Mouse (Mus musculus): ENCODE measurements around the gene Epha6.

Epha6 gene

DNA sequence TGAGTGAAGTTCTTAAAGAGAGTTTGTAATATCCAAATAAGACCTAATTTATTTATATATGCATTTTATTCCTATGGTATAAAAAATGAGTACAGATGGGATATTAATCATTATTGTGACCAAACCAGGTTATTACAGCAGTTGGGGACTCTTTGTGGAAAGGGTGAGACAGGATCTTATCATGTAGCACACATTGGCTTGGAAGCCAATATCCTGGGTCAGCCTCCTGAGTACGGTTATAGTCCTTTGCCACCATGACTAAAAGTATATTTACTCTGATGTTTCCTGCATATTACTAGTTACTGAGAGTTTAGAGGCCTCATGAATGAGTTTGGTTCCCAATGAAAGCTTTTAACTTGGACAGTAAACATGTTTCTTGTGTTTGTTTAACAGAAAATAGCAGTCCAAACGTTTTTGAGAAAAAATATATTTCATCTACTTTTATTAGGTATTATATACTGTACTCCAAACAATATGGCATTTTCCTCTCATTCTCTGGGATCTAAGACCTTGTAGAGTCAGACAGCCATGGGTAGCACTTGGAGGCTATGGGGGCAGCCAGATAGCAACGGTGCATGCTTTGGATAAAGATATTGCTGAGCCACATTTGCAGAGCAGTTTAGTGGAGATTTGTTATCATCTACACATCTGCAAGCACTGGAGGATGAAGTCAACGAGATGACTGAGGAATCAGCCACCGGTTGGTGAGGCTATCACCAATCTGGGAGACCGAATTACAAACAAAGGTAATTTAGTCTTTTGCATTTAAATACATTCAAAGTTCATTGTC is 340.4 kb downstream of the Epha6 start:
- DNase-seq (ENCODE audit: low spot score in 2 of 2) = no peak

DNA sequence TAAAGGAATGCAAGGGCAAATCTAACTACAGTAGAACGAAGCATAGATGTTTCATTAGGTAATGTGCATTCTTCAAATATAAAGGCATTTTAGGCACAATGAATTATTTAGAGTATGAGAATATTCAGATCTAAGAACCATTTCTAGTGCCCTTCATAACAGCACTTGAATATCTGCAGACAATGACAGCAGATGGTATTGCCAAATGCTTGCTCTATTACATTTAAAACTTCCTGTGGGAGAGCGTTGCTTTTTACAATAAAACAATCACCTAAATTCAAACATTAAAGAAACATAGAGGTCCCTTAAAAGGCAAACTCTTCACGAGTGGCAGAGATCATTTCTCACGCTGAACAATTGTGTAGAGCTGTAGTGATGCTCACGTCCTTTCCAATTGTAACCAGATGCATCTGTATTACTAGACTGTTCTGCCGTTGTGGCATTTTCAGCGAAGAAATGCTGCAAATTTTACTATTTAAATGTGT is 347.1 kb downstream of the Epha6 start:
- no peak for DNase-seq (ENCODE audit: low spot score in 2 of 2)

DNA sequence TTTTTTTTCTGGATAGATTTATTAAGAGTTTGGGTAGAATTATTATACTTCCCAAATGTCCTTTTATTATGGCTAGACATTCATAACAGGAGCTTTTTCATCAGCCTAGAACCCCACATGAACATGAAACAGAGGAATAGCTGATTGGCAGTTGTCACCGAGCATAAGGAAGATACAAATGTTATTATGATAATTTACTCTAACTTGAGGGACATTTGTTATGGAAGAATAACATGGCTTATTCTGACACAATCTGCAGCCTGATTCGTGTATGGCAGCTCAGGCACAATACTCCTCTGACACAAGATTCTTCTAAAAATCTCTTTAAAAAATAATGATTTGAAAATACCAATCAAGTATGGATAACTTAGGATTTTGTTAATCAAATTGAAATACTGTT is 347.7 kb downstream of the Epha6 start:
- DNase-seq (ENCODE audit: low spot score in 2 of 2) = no peak

DNA sequence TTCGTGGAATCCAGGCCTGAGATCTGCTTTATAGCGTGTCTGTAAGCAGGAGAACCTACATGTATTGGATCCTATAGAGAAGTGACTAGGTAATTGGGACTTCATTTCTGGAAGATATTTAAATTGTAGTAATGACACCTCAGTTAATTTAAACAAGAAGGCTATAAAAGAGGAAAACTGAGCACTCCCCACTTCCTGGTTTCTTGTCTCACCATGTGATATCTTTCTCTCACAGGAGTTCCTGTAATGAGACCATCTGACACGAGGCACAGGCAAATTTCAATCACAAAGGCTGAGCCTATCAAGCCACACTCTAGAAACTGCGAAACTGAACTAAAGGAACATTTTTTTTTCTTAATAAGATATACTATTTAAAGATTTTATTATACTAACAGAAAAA is 348.3 kb downstream of the Epha6 start:
- no peak for DNase-seq (ENCODE audit: low spot score in 2 of 2)

DNA sequence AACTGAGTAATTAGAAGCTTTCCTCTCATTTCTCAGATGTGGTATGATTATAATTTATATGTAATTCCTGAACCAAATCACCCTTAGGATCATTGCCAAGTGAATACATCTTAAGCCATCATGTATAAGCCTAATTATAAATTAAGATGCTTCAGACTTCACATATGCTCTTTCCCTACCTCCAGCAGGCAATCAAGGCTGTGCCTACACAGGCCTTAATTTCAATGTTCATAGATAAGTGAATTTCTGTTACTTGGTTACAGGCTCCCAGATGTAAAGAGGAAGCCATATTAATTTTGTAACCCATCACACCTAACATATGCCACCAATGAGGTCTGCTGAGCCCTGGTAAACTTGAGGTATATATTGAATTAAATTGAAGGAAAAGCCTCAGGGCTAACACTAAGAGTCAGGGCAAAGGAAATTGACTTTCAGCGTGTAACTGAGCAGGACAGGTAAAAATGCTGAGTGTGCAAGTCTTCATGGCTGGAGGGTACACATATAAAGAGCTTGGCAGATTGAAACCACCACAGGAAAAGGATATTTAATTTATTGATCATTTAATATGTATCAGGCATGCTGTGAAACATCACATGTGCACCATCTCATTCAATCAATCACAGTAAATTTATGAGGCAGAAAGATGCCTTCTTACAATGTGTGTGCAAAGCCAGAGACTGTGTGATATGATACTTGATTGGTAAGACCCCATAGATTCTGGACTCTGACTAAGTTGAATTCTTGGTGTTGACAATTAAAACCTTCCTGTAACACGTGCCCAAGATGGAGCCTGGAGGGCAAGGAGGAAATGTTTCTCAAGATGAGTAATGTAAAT is 365.8 kb downstream of the Epha6 start:
- no peak for DNase-seq (ENCODE audit: low spot score in 2 of 2)

DNA sequence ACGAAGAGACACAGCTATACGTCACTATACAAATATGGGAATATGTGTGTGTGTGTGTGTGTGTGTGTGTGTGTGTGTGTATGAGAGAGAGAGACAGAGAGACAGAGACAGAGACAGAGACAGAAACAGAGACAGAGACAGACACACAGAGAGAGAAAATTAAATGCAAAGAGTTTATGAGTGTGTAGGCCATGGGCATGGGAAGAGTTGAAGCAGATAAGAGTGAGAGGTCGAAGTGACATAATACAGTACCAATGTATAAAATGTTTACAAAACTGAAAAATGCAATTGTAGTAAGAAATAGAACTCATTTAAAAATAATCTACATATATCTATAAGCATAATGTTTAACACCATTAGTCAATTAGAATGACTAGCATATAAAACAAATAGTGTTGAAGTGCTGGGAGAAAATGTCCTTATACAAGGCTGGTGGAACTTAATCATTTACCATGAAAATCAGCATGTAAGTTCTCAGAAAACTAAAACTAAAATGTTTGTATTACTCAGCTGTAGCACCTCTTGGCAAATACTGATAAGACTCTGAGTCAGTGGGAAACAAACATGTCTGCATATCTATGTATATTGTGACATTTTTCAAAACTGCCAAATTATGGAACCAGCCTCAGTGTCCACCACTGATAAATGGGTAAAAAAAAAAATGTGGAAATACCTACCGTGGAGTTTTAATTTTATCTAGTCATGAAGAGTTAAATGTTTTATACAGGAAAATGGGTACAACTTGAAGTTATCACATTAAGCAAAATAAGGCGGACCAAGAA is 371.2 kb downstream of the Epha6 start:
- DNase-seq (ENCODE audit: low spot score in 2 of 2) = no peak

DNA sequence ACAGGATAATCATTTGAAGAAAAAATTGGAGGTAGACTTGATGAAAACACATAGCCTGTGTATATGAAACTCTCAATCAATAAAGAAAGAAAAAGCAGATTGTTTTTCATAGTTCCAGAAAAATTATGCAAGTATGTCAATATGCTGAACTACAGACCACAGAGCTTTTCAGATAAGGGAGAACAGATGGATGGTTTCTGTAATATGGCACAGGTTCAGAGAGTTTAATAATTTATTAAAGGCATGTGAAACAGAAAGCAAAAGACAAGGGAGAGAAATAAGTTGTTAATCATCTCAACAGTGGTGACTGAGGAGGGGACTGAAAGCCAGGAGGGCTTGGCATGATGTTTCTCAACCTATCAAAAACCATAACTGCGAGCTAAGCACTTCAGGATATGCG is 372.3 kb downstream of the Epha6 start:
- DNase-seq (ENCODE audit: low spot score in 2 of 2) = no peak

DNA sequence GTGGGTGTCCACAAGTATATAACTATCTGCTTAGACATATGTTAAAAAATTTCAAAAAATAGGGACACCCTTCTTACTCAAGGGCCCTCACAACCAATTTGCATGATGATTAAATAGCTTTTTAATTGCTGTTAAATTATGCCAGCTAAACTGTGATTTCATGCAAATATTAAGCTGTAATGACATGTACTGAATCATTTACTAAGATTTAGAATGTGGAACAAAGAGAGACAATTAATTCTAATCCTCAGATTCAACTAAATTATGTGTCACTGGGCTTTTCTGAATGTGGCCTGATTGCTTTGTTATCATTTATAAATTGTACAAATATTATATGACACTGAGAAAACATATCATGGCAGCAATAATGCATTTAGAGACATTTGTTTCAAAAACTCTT is 396.2 kb downstream of the Epha6 start:
- no peak for DNase-seq (ENCODE audit: low spot score in 2 of 2)

DNA sequence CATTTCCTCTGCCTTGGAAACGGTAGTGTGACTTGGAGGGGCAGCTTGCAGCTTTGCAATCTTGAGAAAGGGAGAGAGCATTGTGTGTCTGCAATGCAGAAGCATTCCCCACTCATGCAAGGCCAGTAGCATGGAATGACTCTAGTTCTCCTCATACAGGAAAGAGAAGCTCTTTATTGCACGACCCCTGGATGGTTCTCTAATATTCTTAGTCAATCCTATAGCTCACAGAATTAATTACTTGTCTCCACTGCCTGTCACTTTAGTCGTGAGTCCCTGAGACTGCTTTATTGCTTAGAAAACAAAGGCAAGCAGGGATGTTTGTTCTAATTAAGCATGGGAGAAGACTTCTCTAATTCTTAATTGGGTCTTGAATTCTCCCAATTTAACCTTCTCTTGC is 429.8 kb downstream of the Epha6 start:
- DNase-seq (ENCODE audit: low spot score in 2 of 2) = no peak

DNA sequence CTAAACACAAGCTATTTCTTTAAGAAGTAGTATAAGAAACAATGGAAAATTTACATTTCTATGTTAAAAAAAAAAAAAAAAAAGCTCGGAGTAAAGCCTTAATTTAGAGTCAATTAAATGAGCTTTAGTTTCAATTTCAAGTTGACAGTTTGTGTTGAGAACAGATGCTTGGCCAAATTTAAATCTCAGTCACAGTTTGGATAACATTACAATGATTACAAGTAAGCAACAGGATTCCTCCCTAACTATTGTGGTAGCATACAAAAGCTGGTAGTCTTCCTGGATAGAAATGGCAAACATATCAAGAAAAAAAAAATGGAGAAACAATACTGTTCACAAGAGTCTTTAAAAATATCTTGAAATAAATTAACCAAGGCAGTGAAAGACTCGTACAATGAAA is 452.9 kb downstream of the Epha6 start:
- DNase-seq (ENCODE audit: low spot score in 2 of 2) = no peak

DNA sequence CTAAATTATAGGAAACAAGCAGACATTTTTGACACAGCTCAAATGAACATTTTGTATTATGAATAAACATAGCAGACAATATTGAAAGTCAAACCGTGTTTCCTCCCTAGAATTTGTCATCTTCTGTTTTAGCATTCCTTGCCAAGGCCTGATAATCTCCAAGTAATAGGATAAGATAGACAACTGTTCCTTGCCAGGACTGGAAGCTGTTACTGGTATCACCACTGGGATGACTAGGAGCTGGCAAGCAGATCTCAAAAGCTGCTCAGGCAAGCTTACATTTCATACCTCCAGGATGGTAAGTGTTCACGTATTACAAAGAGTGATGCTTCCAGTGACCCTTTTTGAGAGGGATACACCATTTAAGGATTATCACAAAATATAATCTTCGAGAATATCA is 461.0 kb downstream of the Epha6 start:
- no peak for DNase-seq (ENCODE audit: low spot score in 2 of 2)

DNA sequence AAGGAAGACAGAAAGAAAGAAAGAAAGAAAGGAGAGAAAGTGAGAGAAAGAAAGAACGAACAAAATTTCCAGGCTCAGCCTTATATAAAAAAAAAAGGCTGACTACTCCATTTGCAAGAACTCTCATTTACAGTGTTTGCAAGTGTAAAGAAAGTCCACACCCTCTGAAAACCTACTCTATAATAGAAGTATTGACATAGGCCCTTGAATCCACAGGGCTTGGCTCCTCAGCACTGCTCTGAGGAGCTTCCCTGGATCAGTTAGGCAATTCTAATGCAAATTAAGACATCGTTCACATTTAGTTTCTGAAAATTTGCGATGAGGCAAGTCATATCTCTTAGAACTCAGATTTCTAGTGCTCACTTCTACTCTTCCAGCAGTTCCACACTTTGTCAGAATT is 483.9 kb downstream of the Epha6 start:
- no peak for DNase-seq (ENCODE audit: low spot score in 2 of 2)

DNA sequence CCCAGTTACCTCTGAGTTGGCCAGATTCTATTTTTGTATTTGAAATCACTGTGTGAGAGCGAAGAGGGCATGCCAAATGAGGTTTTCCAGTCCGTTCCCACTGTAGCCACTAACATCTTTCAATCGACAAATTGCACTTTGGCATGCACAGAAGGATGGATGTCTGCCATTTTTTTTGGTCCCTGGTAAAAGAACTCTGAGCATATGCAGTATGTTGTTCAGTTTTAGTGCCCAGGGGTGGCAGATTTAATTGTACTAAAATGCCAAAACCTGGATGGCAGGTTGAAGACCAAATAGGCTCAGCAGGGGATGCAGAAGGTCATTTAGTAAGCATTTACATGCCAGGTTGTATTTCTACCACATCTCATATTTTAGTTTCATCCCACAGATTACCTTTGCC is 503.1 kb downstream of the Epha6 start:
- DNase-seq (ENCODE audit: low spot score in 2 of 2) = no peak

DNA sequence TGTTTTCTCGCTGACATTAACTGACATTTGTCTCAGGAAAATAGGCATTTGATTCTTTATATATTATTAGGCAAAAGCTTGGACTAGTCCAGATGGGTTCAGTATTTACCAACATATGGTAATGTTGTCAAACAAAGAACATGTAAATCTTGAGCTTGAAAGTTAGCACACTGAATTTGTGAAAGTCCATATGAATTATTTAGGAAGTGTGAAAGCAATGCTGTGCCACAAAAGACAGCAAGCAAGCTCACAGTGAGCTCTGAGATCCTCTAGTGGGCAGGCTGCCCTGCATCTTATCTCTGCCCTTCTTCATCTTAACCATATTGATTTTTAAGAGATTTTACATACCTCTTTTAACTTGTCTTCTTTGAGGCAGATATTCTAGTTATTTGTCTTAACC is 510.0 kb downstream of the Epha6 start:
- DNase-seq (ENCODE audit: low spot score in 2 of 2) = no peak

DNA sequence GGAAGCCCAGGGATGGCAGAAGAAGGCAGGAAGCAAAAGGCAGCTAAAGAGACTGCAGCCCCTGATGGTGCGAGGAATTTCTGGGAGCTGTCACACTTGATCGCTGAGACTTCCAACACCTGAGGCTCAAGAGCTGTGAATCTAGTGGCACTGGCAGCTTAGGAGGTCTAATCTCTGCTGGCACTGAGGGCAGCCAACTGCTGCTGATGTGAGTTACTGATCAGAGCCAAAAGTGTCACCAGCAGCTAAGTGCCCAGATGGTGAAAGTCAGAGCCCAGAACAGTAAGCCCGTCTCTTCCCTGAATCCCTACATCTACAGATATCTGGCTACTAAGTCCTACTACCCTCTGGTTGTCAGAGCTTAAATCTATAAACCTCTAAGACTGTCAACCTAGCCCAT is 518.4 kb downstream of the Epha6 start:
- no peak for DNase-seq (ENCODE audit: low spot score in 2 of 2)

DNA sequence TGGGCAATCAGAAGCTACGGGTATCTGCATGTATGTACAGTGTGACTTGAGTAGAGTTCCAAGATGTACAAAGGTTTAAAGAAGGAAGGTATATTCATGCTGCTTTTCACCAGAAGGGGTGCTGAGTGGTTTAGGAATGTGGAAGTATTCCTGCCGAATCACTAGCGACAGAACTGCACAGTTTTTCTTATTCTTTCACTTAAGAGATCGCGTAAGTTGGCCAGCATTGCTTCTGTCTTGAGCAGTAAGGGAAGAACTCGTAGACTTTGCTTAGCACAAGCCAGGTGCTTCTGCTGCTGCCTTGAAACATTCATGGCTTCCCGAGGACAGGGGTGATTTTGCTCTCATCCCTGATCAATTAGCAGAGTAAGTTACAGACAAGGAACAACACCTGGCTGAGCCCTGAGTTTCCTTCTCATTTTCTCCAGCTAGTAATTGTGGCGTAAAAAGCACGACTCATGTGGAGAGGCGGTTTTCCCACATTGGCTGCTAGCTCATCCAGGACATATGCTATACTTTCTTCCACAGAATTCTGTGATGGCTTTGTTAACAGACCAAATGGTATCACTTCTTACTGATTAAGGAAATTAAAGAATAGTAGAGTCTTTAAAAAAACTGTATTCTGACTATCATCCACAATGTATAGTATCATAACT is 534.7 kb downstream of the Epha6 start:
- DNase-seq (ENCODE audit: low spot score in 2 of 2) = no peak

DNA sequence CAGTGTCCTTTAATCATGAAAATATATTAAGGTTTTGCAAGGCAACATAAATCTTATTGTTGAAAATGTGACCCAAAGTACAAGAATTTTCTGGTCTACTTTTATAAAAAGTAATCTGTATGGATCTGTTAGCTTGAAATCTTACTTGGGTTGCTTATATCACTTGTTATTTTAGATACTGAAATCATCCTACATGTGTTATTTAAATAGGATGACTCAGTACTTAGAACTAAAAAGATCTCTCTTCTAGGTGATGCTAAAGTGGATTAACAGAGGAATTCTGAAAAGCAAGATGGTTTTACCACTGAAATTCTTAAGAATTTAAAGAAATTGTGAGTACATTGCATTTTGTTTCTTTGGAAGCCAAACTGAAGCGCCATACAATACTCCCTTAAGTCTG is 561.5 kb downstream of the Epha6 start:
- DNase-seq (ENCODE audit: low spot score in 2 of 2) = no peak

DNA sequence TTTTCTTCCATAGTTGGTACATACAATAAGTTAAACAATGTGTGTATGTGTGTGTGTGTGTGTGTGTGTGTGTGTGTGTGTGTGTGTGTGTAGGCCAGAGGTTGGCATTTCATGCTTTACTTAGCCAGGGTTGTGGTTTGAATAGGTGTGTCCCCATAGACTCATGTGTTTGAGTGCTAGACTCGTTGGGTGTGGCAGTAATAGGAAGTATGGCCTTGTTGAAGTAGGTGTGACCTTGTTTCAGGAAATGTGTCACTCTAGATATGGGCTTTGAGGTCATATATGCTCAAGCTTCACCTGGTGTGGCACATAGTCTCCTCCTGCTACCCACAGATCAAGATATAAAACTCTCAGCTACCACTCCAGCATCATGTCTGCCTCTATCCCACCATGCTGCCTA is 577.0 kb downstream of the Epha6 start:
- no peak for DNase-seq (ENCODE audit: low spot score in 2 of 2)

DNA sequence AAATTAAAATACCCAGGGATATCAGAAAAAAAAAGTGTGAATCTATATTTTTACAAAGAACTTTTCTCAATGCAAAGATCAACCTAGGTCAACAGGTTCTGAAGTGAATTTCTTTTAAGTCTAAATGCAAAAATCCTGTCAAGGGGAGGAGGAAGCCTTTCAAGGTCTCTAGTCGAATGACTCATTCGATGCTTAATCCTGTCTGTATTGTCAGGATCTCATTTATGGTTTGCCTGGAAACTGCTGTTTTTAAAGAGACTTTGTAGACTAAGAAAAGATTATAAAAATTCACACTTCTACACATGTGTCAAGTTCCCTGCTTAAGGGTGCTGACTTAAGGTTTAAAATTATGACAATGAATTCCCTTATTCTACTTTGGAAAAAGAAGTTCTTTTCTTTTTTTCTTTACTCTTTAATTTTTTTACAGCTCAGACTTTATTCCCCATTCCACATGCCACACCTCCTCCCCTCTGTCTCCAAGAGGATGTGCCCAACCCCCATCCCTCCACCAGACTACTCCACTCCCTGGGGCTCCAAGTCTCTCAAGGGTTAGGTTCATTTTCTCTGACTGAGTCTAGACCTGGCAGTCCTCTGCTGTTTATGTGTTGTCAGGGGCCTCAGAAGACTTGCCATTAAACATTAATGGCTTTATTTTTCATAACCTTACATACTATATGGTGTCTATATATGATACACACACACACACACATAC is 598.3 kb downstream of the Epha6 start:
- no peak for DNase-seq (ENCODE audit: low spot score in 2 of 2)

DNA sequence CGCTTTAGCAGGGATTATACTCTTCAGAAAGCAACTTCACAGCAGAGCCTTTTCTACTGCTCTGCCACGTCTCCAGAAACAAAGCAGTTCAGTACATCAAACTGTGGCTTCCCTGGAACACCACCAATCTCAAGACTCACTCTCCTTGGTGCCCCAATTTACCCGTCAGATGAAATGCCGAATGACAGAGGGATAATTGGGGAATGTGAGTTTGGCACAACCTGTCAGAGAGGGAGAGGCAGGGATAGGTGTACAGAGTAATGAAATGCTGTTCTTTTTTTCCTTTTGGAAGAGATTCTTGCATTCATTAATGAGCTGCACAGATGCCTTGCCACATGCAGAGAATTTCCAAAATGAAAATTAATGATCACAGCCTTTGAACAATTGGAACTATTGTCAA is 635.5 kb downstream of the Epha6 start:
- DNase-seq (ENCODE audit: low spot score in 2 of 2) = no peak

DNA sequence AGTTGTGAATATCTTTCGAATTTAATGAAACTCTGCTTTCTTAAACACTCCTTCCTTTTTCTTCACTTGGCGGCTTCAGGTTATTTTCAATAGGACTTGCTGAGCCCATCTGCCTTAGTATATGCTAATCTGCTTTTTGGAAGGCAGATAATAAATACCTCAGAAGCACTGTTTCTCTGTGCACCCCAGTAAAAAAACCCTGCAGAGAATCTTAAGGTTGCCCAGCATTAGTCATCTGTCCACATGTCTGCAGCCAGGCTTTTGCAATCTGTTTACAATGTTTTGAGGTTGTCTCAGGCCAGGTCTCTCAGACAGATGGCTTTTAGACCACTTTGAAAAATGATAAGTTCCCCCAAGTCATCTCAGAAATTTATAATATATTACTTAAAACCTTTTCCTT is 649.6 kb downstream of the Epha6 start:
- no peak for DNase-seq (ENCODE audit: low spot score in 2 of 2)
